Mouse (Mus musculus) inflammation-experienced regulatory T-cells, adult 6 months (primary cell): ENCODE results near the gene Zfr2. TPM values are rescaled to one million over a fixed set of nuclear protein-coding genes. Genes with fewer than 3 reads are reported as not detected.

ENCODE experiments used
- ATAC-seq: one replicate; pipeline ENCODE4 v1.8.0; 2017
- polyA plus RNA-seq, 3 experiments: library from polyadenylated mRNA; unstranded; fragments of 100-300 nt; shearing (Covaris generic); gene quantifications; one replicate each; pipeline ENCODE4 v1.2.1; 2017

Gene Zfr2
- polyA plus RNA-seq, 3 experiments from 2014 or later: 0.20 to 1.0 (median 0.37) TPM

- no peak for ATAC-seq
Measured at GRCm38 (mm10) chr10:81288601-81289000, 55.6 kb downstream of the Zfr2 start.

GRCm38 (mm10) chr10:81289278-81289677 is 56.3 kb downstream of the Zfr2 start:
- ATAC-seq: no peak

- ATAC-seq: no peak
Measured at GRCm38 (mm10) chr10:81289811-81290210, 56.9 kb downstream of the Zfr2 start.

GRCm38 (mm10) chr10:81290698-81291460 is 57.9 kb downstream of the Zfr2 start:
- no peak for ATAC-seq

- ATAC-seq: no peak
Measured at GRCm38 (mm10) chr10:81291511-81292104, 58.7 kb downstream of the Zfr2 start, which contains the start of gene Tjp3. TSS of gene Tjp3 (minus strand) at chr10:81291581.

- ATAC-seq: peak; percentile 92
Measured at GRCm38 (mm10) chr10:81292554-81293333, 59.8 kb downstream of the Zfr2 start, which contains the start of gene Pip5k1c. TSS of gene Pip5k1c (plus strand) at chr10:81292963.

GRCm38 (mm10) chr10:81293334-81294030 is 60.5 kb downstream of the Zfr2 start:
- ATAC-seq: no peak

- ATAC-seq: no peak
Measured at GRCm38 (mm10) chr10:81294442-81294841, 61.5 kb downstream of the Zfr2 start.

- no peak for ATAC-seq
Measured at GRCm38 (mm10) chr10:81295185-81295584, 62.2 kb downstream of the Zfr2 start.

GRCm38 (mm10) chr10:81297246-81297645 is 64.3 kb downstream of the Zfr2 start:
- no peak for ATAC-seq

GRCm38 (mm10) chr10:81297845-81298244 is 64.9 kb downstream of the Zfr2 start:
- peak; percentile 70 for ATAC-seq

GRCm38 (mm10) chr10:81298369-81299100 is 65.6 kb downstream of the Zfr2 start:
- ATAC-seq: peak; percentile 58

GRCm38 (mm10) chr10:81299585-81300351 is 66.8 kb downstream of the Zfr2 start:
- ATAC-seq: no peak

GRCm38 (mm10) chr10:81300352-81300907 is 67.5 kb downstream of the Zfr2 start:
- ATAC-seq: no peak

GRCm38 (mm10) chr10:81301321-81301720 is 68.4 kb downstream of the Zfr2 start:
- ATAC-seq: no peak

Other genes with a start within 250 kb of the Zfr2 start
- gene Gng7, start 218.2 kb upstream of the Zfr2 start, polyA plus RNA-seq: not detected
- gene Diras1, start 207.5 kb upstream of the Zfr2 start, polyA plus RNA-seq: not detected
- gene Slc39a3, start 195.7 kb upstream of the Zfr2 start, polyA plus RNA-seq: 1 to 10 TPM; 2.4 to 5.0 (median 2.7) TPM
- gene Sgta, start 173.0 kb upstream of the Zfr2 start, polyA plus RNA-seq: 10 to 100 TPM; 66.4 to 86.5 (median 71.0) TPM
- 1 to 10 TPM; 1.9 to 2.7 (median 2.5) TPM for gene Thop1, start 163.1 kb upstream of the Zfr2 start, polyA plus RNA-seq
- gene Creb3l3, start 134.3 kb upstream of the Zfr2 start, polyA plus RNA-seq: not detected
- gene Map2k2, start 127.2 kb upstream of the Zfr2 start, polyA plus RNA-seq: 10 to 100 TPM; 22.1 to 27.1 (median 23.3) TPM
- 10 to 100 TPM in 1 of 3 experiments, 1 to 10 TPM in 2; 8.5 to 10.8 (median 9.3) TPM for gene Zbtb7a, start 97.9 kb upstream of the Zfr2 start, polyA plus RNA-seq
- 10 to 100 TPM; 15.4 to 21.5 (median 17.1) TPM for gene Pias4, start 65.2 kb upstream of the Zfr2 start, polyA plus RNA-seq
- 1,000 to 10,000 TPM in 1 of 3 experiments, 100 to 1,000 TPM in 2; 925 to 1,158 (median 972) TPM for gene Eef2, start 56.5 kb upstream of the Zfr2 start, polyA plus RNA-seq
- 1 to 10 TPM; 3.1 to 5.4 (median 3.6) TPM for gene Dapk3, start 50.1 kb upstream of the Zfr2 start, polyA plus RNA-seq
- gene 4930442H23Rik, start 49.3 kb upstream of the Zfr2 start, polyA plus RNA-seq: not detected
- gene Nmrk2, start 31.1 kb upstream of the Zfr2 start, polyA plus RNA-seq: under 1 TPM in 2 of 3 experiments, not detected in 1; 0.17 to 0.28 TPM
- gene Atcay, start 2.3 kb upstream of the Zfr2 start, polyA plus RNA-seq: 10 to 100 TPM in 1 of 3 experiments, 1 to 10 TPM in 2; 4.8 to 12.6 (median 5.1) TPM
- gene Matk, start 19.8 kb downstream of the Zfr2 start, polyA plus RNA-seq: 10 to 100 TPM; 30.1 to 68.1 (median 64.4) TPM
- gene Mrpl54, start 33.8 kb downstream of the Zfr2 start, polyA plus RNA-seq: 100 to 1,000 TPM; 111 to 148 (median 127) TPM
- 10 to 100 TPM in 2 of 3 experiments, 1 to 10 TPM in 1; 9.9 to 12.4 (median 12.3) TPM for gene Apba3, start 33.8 kb downstream of the Zfr2 start, polyA plus RNA-seq
- 1 to 10 TPM; 1.7 to 3.2 (median 1.9) TPM for gene Tjp3, start 58.4 kb downstream of the Zfr2 start, polyA plus RNA-seq
- 10 to 100 TPM; 10.7 to 15.9 (median 14.4) TPM for gene Pip5k1c, start 59.8 kb downstream of the Zfr2 start, polyA plus RNA-seq
- gene Cactin, start 87.9 kb downstream of the Zfr2 start, polyA plus RNA-seq: 1 to 10 TPM; 2.9 to 6.5 (median 4.1) TPM
- gene Tbxa2r, start 95.6 kb downstream of the Zfr2 start, polyA plus RNA-seq: 10 to 100 TPM in 2 of 3 experiments, 1 to 10 TPM in 1; 10.0 to 21.7 (median 17.0) TPM
- under 1 TPM in 1 of 3 experiments, not detected in 2; 0.12 TPM for gene Gipc3, start 110.1 kb downstream of the Zfr2 start, polyA plus RNA-seq
- gene Hmg20b, start 117.3 kb downstream of the Zfr2 start, polyA plus RNA-seq: 10 to 100 TPM; 17.1 to 20.4 (median 17.8) TPM
- 1 to 10 TPM; 1.6 to 2.1 (median 1.9) TPM for gene Mfsd12, start 124.3 kb downstream of the Zfr2 start, polyA plus RNA-seq
- gene 4930404N11Rik, start 132.7 kb downstream of the Zfr2 start, polyA plus RNA-seq: 1 to 10 TPM in 1 of 3 experiments, under 1 TPM in 2; 0.26 to 1.7 (median 0.96) TPM
- gene Fzr1, start 145.4 kb downstream of the Zfr2 start, polyA plus RNA-seq: 10 to 100 TPM; 10.7 to 27.1 (median 13.4) TPM
- 10 to 100 TPM in 2 of 3 experiments, 1 to 10 TPM in 1; 9.2 to 17.9 (median 10.9) TPM for gene Dohh, start 151.3 kb downstream of the Zfr2 start, polyA plus RNA-seq
- 1 to 10 TPM in 2 of 3 experiments, under 1 TPM in 1; 0.60 to 1.9 (median 1.1) TPM for gene Gm48551, start 151.3 kb downstream of the Zfr2 start, polyA plus RNA-seq
- 1 to 10 TPM in 1 of 3 experiments, not detected in 2; 3.1 TPM for gene Gm48552, start 155.8 kb downstream of the Zfr2 start, polyA plus RNA-seq
- 10 to 100 TPM in 1 of 3 experiments, 1 to 10 TPM in 2; 4.4 to 10.7 (median 9.8) TPM for gene Smim24, start 159.9 kb downstream of the Zfr2 start, polyA plus RNA-seq
- 10 to 100 TPM; 13.8 to 17.2 (median 15.0) TPM for gene Nfic, start 222.5 kb downstream of the Zfr2 start, polyA plus RNA-seq
- gene Celf5, start 249.6 kb downstream of the Zfr2 start, polyA plus RNA-seq: 1 to 10 TPM; 1.1 to 1.4 (median 1.2) TPM